Mouse (Mus musculus): ENCODE data around the gene Smtnl1. TPM values are rescaled to one million over a fixed set of nuclear protein-coding genes. Genes with fewer than 3 reads are reported as not detected.
"Not testable (repeated sequence)": the region's sequence is repeated elsewhere in the genome, so short reads cannot be mapped to it uniquely, and the experiment has no call there.

Gene Smtnl1
- polyA plus RNA-seq, 1 experiment from 2014 or later = not detected

DNA sequence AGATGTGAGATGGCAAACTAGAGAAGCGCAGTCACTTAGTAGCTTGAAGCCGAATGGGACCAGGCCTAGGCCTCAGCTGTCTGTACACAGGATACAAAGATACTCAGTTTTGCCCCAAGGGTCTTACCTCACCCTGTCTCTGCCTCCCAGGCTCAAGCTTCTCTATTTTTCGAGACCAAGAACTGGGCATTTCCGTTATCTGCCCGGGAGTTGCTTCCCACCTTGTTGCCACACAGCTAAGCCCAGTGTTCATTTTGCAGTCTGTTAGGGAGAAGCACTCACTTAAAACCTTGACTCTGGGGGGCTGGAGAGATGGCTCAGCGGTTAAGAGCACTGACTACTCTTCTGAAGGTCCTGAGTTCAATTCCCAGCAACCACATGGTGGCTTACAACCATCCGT is 18.5 kb downstream of the Smtnl1 start:
- ATAC-seq (replicated peaks) = no peak
- Histone ChIP-seq H3K4me1 (peaks cover 4% of the 10 kb centered on the region; the same call in 1 of the 2 replicates), H3K4me2 (replicated peaks) (no peak overlapping the region), H3K9ac (replicated peaks) (no peak overlapping the region), H3K9me3 (no peaks in the 10 kb centered on the region), H3K27ac (replicated peaks) (no peak overlapping the region), H3K4me3 (no peak overlapping the region), H3K36me3 (no peaks in the 10 kb centered on the region), H3K27me3 (no peaks in the 10 kb centered on the region)
- 89% methylated on average over 7 of the region's 7 CpGs for WGBS

DNA sequence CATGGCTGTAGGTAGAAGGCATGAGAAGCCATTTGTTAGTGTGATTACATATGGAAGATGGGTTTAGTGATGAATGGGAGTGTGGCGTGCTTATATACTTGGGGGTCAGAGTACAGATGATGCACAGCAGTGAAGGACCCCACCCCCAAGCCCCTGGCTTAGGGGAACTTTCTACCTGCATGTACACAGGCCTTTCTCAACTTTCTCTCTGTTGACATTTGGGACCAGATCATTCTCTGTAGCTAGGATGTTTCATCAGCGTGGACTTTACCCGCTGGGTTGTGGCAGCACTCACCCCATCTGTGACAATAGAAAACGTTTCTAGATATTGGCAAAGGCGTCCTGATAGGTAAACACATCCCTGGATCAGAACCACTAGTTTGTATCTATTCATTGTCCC is 21.2 kb downstream of the Smtnl1 start:
- H3K27me3 ChIP-seq; H3K27ac ChIP-seq (replicated peaks); H3K9ac ChIP-seq (replicated peaks); H3K4me3 ChIP-seq; H3K36me3 ChIP-seq; ATAC-seq (replicated peaks); H3K4me2 ChIP-seq (replicated peaks); H3K4me1 ChIP-seq; H3K9me3 ChIP-seq: not testable (repeated sequence)
- WGBS = 78% methylated on average over 5 of the region's 5 CpGs

DNA sequence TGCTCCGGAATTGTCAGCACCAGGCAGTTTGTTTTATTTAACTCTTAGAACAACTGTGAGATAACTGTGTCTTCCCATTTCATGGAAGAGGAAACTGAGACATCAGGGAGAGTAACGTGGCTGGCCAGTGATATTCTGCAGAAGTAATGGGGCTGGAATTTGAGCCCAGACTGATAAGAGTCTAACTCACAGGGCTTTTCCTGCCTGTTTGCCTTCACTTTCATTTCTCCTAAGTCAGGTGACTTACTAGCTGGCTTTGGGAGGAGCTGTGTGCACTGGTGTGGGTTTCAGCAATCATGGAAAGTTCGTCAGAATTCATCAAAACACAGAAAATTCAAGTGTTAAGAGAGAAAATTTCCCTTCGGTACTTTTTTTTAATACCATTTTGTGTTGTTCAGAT is 22.1 kb downstream of the Smtnl1 start:
- Histone ChIP-seq H3K36me3 (no peaks in the 10 kb centered on the region), H3K27ac (replicated peaks) (no peak overlapping the region), H3K27me3 (no peaks in the 10 kb centered on the region), H3K4me2 (replicated peaks) (no peak overlapping the region), H3K9me3 (no peaks in the 10 kb centered on the region), H3K4me1 (peaks cover 9% of the 10 kb centered on the region), H3K9ac (replicated peaks) (no peak overlapping the region), H3K4me3 (no peak overlapping the region)
- no peak for ATAC-seq (replicated peaks)
- 84% methylated on average over 4 of the region's 4 CpGs for WGBS

DNA sequence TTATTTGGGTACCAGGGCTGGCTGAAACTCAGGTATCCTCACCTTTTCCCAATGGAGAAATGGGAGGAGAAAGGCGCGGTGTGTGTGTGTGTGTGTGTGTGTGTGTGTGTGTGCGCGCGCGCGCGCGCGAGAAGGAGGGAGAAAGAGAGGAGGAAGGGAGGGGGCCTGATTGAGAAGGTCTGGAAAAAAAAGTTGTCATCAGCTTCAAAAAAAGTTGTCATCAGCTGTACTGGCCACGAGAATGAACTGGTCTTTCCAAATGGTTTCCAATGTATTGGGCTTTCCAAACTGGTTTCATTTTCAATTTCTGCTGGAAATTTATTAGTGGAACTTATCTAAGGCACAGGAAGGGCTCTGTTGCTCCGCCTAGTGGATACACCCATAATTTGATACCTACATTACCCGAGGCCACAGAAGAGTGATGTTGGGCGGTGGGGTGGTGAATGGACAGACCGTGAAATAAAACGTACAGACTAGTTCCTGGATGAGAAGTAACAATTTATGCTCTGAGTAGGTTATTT is 23.4 kb downstream of the Smtnl1 start:
- H3K4me2 ChIP-seq (replicated peaks) = peak overlapping the region; percentile 90
- no peaks in the 10 kb centered on the region for H3K36me3 ChIP-seq
- H3K9me3 ChIP-seq = no peaks in the 10 kb centered on the region
- under 1% methylated on average over 16 of the region's 16 CpGs for WGBS
- ATAC-seq (replicated peaks) = peak; percentile 70
- H3K27ac ChIP-seq (replicated peaks) = no peak overlapping the region
- H3K4me3 ChIP-seq = peak overlapping the region; percentile 53
- peak overlapping the region; percentile 53 for H3K9ac ChIP-seq (replicated peaks)
- no peaks in the 10 kb centered on the region for H3K27me3 ChIP-seq
- peaks cover 9% of the 10 kb centered on the region for H3K4me1 ChIP-seq

DNA sequence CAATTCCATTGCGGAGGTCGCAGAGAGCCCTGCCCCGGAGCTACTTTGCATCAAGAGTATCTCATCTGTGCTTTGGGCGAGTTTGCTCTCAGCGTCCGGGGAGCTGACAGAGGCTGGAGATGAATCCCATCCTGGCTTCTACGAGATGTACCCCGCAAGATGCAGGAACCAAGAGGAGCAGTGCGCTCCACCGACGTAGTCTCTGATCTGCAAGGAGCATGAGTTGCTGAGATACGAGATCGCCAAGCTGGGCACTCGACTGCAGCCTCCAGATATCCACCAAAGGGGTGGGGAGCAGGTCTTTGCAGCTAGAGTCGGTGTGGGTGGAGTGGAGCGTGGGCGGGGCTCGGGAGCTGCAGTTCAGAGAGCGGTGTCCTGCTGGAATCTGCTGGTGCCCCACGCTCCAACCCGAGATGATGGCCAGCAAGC is 23.9 kb downstream of the Smtnl1 start, which contains the start of gene Ube2l6:
Gene Ube2l6 (plus strand): TSS at position 336 of the 429 bp plus-strand sequence.
- peak; percentile 77 for ATAC-seq (replicated peaks)
- 0 out of 2 replicates have a peak within 1 kb of the TSS, but pooled peaks have one; percentile 49 for H3K27ac ChIP-seq (replicated peaks)

DNA sequence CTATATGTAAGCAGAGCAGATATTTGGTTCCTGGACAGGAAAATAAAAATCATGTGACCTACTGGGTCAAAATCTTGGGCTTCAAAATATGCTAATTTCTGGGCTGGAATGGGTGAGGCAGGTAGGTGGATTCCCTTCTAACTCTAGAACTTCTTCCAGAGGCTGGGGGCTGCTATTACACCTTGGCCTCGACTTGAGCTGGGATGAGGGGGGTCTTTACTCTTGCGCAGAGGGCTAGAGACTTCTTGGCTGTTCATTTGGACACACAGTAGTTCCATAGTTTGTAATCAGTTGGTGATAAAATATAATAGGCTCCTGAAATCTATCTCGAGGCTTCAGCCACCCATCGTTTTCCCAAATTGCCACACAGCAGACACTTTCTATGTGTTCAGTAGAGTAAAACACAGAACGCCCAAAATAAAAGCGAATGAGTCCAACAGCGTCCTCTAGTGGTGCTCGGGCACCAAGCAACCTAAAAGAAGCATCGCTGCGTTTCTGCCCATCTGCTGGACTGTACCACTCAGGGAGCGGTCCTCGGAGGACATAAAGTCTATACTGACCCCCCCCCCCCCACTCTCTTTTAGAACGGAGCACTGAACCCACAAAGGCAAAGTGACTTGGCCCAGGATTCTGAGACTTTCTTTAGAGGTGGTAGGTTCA is 24.5 kb downstream of the Smtnl1 start:
- Histone ChIP-seq H3K27me3 (no peaks in the 10 kb centered on the region), H3K36me3 (no peaks in the 10 kb centered on the region), H3K4me1 (peaks cover 9% of the 10 kb centered on the region), H3K9ac (replicated peaks) (peak overlapping the region; percentile 53), H3K9me3 (no peaks in the 10 kb centered on the region), H3K4me3 (peak overlapping the region; percentile 53), H3K27ac (replicated peaks) (0 out of 2 replicates have a peak overlapping the region, but pooled peaks have one; percentile 49), H3K4me2 (replicated peaks) (peak overlapping the region; percentile 90)
- WGBS = 7% methylated on average over 13 of the region's 13 CpGs
- ATAC-seq (replicated peaks) = peak; percentile 72

More for the DNA sequence above, 23.9 kb downstream of the Smtnl1 start, which contains the start of gene Ube2l6:
- under 1% methylated on average over 21 of the region's 21 CpGs for WGBS
- Histone ChIP-seq H3K9ac (replicated peaks) (peak within 1 kb of the TSS; percentile 53), H3K4me1 (peaks cover 9% of the 10 kb centered on the region), H3K36me3 (no peaks in the 10 kb centered on the region), H3K4me2 (replicated peaks) (peak within 1 kb of the TSS; percentile 90), H3K27me3 (no peaks in the 10 kb centered on the region), H3K9me3 (no peaks in the 10 kb centered on the region), H3K4me3 (peak within 1 kb of the TSS; percentile 53)

DNA sequence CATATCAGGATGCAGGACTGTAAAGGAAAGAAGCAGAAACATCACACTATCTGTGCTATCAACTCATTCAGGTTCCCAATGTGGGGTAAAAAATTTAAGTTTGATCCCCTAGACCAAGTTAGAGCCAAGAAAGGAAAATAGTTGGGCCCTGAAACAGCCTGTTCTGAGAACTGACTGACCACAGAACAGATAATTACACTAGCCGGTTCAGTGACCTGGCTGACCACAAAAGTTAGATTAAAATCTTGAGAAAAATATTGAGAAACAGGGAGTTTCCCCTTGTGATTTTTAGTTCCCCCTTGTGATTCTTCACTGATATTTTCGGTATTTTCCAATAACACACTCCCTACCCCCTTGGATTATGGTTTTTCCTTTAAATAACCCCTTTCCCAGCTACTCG is 28.6 kb downstream of the Smtnl1 start:
- Histone ChIP-seq H3K36me3 (no peaks in the 10 kb centered on the region), H3K9ac (replicated peaks) (no peak overlapping the region), H3K4me3 (no peak overlapping the region), H3K4me2 (replicated peaks) (no peak overlapping the region), H3K27ac (replicated peaks) (no peak overlapping the region), H3K27me3 (no peaks in the 10 kb centered on the region), H3K4me1 (peaks cover 5% of the 10 kb centered on the region), H3K9me3 (no peaks in the 10 kb centered on the region)
- WGBS = 88% methylated on average over 3 of the region's 3 CpGs
- ATAC-seq (replicated peaks) = no peak

DNA sequence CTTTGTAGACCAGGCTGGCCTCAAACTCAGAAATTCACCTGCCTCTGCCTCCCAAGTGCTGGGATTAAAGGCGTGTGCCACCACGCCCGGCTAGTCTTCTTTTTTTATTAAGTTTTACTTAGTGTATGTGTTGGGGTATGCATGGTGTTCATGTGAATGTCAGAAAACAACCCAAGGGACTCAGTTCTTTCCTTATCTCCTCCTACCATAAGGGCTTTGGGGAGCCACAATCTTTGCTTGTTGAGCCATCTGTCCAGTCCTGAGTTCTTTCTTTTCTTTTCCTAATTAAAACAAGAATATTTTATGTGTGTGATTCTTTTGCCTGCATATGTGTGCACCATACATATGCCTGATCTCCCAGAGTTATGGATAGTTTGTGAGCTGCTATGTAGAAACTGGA is 29.3 kb downstream of the Smtnl1 start:
- Histone ChIP-seq H3K4me1 (peaks cover 2% of the 10 kb centered on the region; the same call in 1 of the 2 replicates), H3K9me3 (no peaks in the 10 kb centered on the region), H3K27me3 (no peaks in the 10 kb centered on the region), H3K4me2 (replicated peaks) (no peak overlapping the region), H3K9ac (replicated peaks) (no peak overlapping the region), H3K27ac (replicated peaks) (no peak overlapping the region), H3K4me3 (no peak overlapping the region), H3K36me3 (no peaks in the 10 kb centered on the region)
- ATAC-seq (replicated peaks) = no peak
- WGBS = 94% methylated on average over 3 of the region's 3 CpGs

DNA sequence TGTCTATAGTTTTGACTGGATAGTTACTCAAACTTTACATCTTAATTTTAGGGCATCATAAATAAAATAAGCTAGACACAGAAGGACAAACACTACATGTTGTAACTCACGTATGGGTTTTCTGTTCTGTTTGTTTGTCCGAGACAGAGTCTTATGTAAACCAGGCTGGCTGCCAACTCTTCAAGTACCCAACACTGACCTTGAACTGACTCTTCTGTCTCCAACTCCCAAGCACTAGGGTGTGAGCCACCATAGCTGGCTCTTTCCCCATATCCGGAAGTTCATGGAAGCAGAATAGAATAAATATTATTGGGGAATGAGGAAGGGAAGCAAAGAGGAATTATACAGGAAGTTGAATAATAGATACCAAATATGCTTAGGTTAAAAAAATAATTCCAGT is 29.9 kb downstream of the Smtnl1 start:
- no peaks in the 10 kb centered on the region for H3K27me3 ChIP-seq
- H3K9me3 ChIP-seq = no peaks in the 10 kb centered on the region
- H3K4me2 ChIP-seq (replicated peaks) = no peak overlapping the region
- no peak for ATAC-seq (replicated peaks)
- no peak overlapping the region for H3K4me3 ChIP-seq
- H3K9ac ChIP-seq (replicated peaks) = no peak overlapping the region
- no peaks in the 10 kb centered on the region for H3K4me1 ChIP-seq
- no peaks in the 10 kb centered on the region for H3K36me3 ChIP-seq
- 89% methylated on average over 3 of the region's 3 CpGs for WGBS
- H3K27ac ChIP-seq (replicated peaks) = no peak overlapping the region

DNA sequence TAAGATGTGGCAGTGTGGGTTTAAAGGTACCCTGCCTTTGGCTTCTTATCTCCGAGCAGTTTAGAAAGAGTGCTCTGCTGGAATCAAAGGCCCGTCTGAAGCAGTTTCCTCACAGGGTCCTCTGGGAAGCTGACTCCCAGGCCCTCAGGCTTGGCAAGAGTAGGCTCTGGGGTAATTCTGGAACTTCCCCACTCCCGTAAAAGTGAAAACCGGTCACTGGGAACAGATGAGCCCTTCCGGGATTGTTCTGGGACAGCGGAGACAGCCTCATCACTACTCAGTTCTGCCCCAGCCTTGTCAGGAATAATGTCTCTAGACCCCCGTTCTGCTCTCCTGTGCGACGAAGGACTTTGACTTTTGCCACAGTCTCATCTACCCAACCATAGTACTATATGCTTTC is 32.0 kb downstream of the Smtnl1 start:
- Histone ChIP-seq H3K9me3 (no peaks in the 10 kb centered on the region), H3K27me3 (no peaks in the 10 kb centered on the region), H3K27ac (replicated peaks) (no peak overlapping the region), H3K9ac (replicated peaks) (no peak overlapping the region), H3K36me3 (no peaks in the 10 kb centered on the region), H3K4me3 (no peak overlapping the region), H3K4me1 (no peaks in the 10 kb centered on the region), H3K4me2 (replicated peaks) (no peak overlapping the region)
- no peak for ATAC-seq (replicated peaks)
- WGBS = 59% methylated on average over 9 of the region's 9 CpGs

DNA sequence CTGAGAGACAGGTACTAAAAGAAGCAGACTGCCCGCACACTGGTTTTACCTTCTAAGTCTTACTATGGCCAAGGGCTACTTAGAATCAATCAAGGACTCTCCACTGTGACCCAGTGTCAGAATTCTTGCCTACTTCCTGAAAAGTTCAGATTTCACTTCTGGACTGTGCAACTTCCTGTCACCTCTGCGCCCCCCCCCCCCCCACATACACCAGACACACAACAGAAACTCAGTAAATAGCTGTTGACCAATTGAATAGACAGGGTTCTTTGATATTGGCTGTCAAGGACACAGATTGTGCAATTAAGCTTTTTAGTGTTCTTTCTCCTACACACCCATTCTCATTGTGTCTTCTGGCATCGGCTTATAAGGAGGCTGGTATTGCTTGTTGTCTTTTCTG is 34.1 kb downstream of the Smtnl1 start:
- Histone ChIP-seq H3K9ac (replicated peaks) (no peak overlapping the region), H3K36me3 (no peaks in the 10 kb centered on the region), H3K4me2 (replicated peaks) (no peak overlapping the region), H3K9me3 (no peaks in the 10 kb centered on the region), H3K4me1 (no peaks in the 10 kb centered on the region), H3K27ac (replicated peaks) (no peak overlapping the region), H3K27me3 (no peaks in the 10 kb centered on the region), H3K4me3 (no peak overlapping the region)
- WGBS = 84% methylated on average over 3 of the region's 3 CpGs
- no peak for ATAC-seq (replicated peaks)

DNA sequence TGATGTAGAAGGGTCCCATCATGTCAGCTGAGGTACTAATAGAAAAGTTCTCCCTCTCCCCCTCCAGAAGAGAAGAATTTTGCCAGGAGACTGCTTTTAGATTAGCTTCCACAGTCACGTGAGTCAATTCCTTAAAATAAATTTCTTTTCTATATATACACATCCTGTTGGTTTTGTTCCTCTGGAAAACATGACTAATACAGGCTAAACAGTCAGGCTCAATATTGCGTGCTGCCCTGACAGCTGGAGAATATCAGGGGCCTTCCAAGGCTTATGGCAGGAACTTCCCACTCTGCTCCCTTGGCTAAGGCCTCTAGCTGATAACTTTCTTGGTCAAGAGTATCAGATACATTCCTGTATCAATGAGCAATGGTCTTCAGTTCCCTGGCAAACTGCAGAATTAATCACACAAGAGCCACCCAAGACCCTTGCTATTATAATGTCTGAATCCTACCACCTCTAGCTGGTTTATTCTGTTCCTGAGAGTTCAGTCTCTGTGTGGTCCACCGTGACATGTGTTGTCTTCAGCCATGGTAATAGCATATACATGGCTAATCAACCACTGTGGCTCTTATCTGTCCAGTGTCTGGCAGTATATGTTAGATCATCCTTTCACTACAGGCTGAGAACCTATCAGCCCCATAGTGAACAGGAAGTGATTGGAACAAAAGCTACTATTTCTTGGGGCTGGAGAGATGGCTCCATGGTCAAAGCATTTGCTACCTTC is 38.4 kb downstream of the Smtnl1 start:
- WGBS = 93% methylated on average over 3 of the region's 3 CpGs

More for the DNA sequence above, 38.4 kb downstream of the Smtnl1 start:
- H3K4me1 ChIP-seq = no peaks in the 10 kb centered on the region
- no peak overlapping the region for H3K27ac ChIP-seq (replicated peaks)
- no peaks in the 10 kb centered on the region for H3K27me3 ChIP-seq
- H3K4me2 ChIP-seq (replicated peaks) = no peak overlapping the region
- H3K9me3 ChIP-seq = no peaks in the 10 kb centered on the region
- no peak overlapping the region for H3K4me3 ChIP-seq
- no peaks in the 10 kb centered on the region for H3K36me3 ChIP-seq
- H3K9ac ChIP-seq (replicated peaks) = no peak overlapping the region
- no peak for ATAC-seq (replicated peaks)
